Mouse (Mus musculus) activated CD4-positive, CD25-positive, alpha-beta regulatory T cell, adult 9 weeks (primary cell): Measurements from ENCODE around the gene Spx. TPM values are rescaled to one million over a fixed set of nuclear protein-coding genes. Genes with fewer than 3 reads are reported as not detected.

Source experiments
- polyA plus RNA-seq: library from polyadenylated mRNA; unstranded; fragments of 100-300 nt; shearing (Covaris generic); gene quantifications from one replicate; pipeline ENCODE4 v1.2.1, GENCODE M21; 2017

Spx gene
- polyA plus RNA-seq: not detected

DNA sequence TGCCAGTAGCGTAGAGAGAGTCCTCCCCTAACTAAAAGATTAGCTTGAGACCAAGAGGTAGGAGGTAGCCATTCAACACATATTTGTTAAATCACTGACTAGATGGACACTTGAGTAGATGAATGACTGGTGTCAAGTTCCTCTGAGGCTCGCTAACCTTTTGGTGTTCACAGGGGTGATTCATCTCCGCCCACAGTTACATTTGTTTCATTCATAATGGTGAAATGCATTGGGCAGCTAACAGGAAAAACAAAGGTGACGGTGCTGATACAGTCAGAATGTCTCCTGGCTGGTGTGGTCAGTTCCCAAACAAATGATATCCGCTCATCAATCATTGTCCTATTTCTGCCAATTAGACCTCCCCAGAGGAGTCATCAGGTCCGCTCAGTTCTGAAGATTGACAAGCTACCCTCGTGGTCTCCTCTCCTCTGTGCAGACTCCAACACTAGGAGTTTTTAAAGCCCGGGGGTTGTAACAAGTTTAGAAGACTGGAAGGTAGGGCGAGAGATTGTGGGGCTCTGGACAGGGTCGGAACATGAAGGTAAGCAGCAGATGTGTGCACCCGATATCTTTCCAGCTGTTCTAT lies at the start of gene Spx:
TSS of gene Spx (plus strand) at position 536 of the 586 bp plus-strand sequence.

DNA sequence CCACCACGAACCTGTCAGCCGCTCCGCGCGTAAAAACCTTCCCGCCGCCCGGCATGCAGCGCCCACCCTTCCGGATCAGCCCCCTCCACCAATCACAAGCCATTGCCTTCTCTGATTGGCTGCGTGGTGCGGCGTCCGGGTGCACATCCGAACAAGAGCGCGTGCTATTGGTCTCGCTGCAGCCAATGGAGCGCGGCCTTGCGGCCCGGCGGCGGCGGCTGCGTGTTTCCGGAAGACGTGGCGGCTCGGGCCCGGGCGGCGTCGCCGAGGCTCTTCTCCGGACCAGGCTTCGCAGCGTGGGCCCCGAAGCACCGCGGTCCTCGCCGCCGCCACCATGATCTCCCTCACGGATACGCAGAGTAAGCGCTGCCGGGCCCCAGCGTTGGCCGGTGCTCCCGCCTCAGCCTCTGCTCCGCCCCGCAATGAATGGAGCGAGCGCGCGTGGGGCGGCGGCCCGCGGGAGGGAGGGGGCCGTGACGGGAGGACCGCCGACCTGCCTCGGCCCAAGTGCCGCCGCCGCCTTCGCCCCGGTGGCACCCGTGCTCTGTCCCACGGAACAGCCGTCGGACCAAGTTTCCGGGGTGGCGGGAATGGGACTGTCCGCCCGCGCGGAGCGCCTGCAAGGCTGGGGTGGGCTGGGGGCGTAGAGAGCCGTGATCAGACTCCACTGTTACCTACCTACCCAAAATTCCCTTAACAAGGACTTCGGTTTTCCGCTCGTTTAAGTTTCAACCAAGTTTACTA lies 26.1 kb upstream of the Spx start, which contains the start of the genes Recql and Golt1b:
TSS of gene Recql (minus strand) at position 77 of the 744 bp plus-strand sequence.
TSS of gene Golt1b (plus strand) at position 211 of the 744 bp plus-strand sequence.

Other genes starting within 250 kb of the Spx start
- gene Slco1a6, start 204.9 kb upstream of the Spx start, polyA plus RNA-seq: 0.87 TPM
- not detected for gene Iapp, start 115.0 kb upstream of the Spx start, polyA plus RNA-seq
- gene Slco1a5, start 90.5 kb upstream of the Spx start, polyA plus RNA-seq: not detected
- gene Pyroxd1, start 67.8 kb upstream of the Spx start, polyA plus RNA-seq: 23.4 TPM
- 46.9 TPM for gene Recql, start 26.4 kb upstream of the Spx start, polyA plus RNA-seq
- gene Golt1b, start 26.2 kb upstream of the Spx start, polyA plus RNA-seq: 31.9 TPM
- gene Gys2, start 59.7 kb downstream of the Spx start, polyA plus RNA-seq: not detected
- gene Ldhb, start 94.5 kb downstream of the Spx start, polyA plus RNA-seq: 154 TPM
- not detected for gene Kcnj8, start 158.2 kb downstream of the Spx start, polyA plus RNA-seq